Mouse (Mus musculus): ENCODE data around the gene Tmem213. TPM values are rescaled to one million over a fixed set of nuclear protein-coding genes. Genes with fewer than 3 reads are reported as not detected.

Gene Tmem213
- not detected in 2 replicates for total RNA-seq (2014; fragmentation: Nextera tagmentation)
- total RNA-seq (2017), result not detected in 2 replicates

DNA sequence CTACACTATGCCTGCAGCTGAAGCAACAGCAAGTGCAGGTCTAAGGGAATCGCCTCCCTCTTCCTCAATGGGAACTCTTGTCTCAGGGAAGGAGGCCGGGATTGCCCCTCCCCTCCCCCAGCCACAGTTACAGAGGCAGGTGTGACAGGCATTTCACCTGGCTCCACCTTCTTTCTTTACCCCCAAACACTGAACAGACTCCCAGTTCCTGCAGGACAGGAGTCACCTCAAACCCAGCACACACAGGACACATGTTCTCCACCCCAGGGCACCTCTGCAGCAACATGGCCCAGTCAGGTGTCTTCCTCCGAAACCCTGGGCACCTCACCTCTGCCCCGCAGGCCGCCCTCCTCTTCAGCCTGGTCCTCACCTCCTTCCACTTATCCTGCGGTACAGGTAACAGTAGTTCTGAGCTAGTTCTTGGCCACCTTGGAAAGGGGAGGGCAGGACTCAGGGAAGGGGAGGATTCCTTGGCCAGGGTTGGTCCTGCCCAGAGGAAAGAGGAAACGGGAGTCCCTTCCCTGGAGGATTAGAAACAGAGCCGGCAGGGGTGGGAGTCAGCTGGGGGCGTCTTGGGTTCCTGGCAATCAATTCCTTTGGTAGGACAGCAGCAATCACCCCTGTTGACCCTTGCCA is at the start of gene Tmem213:
Tmem213 (plus strand) TSS at position 96 of the 636 bp plus-strand sequence.
- ATAC-seq (replicated peaks; ENCODE audit: low FRiP score, low TSS enrichment, poor library complexity, severe bottlenecking), result no peak

DNA sequence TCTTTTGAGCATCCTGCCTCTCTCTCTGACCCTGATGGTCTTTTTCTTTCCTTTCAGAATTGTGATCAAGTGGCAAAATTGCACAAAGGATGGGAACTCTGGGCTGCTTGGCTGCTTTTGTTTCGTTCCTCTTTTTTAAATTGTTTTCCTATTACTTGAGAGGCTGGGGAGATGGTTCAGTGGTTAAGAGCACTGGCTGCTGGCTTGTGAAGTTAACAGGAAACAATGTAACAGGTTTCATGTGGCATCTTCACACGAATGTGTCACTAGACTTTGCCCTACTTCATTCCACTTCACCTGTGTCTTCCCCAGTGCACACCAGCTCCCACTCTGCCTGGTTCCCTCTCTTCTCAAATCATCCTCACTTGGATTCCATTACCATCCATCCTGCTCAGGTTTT is 44.4 kb upstream of the Tmem213 start:
- no peak for ATAC-seq (replicated peaks; ENCODE audit: low FRiP score, low TSS enrichment, poor library complexity, severe bottlenecking)

DNA sequence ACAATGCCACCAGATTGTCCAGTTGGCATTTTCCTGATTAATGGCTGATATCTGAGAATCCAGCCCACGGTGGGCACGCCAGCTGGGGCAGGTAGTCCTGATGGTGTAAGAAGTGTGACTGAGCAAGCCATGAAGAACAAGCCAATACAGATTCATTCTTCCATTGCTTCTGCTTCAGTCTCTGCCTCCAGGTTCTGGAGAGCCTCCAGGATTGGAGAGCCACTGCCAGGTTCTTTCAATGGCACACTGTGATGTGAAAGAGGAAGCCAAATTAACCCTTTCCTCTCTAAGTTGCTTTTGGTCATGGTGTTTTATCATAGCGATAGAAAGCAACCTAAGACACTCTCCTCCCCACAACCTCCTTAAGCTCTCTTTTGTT is 43.9 kb upstream of the Tmem213 start:
- no peak for ATAC-seq (replicated peaks; ENCODE audit: low FRiP score, low TSS enrichment, poor library complexity, severe bottlenecking)

DNA sequence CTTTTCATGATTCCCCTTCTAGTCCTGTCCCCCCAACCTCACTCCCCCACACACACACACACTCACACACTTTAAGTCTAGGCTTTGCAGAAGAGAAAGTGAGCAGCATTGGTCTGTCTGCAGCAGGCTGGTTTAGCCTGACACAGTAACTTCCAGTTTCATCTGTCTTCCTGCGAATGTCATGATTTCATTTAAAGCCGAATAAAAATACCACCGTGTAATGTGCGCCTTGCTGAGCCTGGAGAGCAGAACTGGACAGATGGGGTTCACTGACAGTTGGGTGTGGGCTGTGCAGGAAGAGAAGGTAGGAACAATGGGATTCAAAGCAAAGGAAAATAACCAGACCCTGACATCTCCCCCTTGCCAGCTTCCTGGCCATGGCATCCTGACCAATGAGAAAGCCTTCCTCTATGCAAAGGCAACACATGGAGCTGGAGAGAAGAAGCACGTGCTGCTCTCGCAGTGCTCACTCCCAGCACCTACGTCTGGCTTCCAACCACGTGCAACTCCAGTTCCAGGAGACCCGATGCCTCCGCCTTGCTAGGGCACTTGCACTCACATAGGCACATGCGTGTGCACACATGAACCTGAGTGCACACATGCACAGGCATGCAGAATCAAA is 43.4 kb upstream of the Tmem213 start:
- 0 out of 2 replicates have a peak, but pooled peaks have one; percentile 34 for ATAC-seq (replicated peaks; ENCODE audit: low FRiP score, low TSS enrichment, poor library complexity, severe bottlenecking)

DNA sequence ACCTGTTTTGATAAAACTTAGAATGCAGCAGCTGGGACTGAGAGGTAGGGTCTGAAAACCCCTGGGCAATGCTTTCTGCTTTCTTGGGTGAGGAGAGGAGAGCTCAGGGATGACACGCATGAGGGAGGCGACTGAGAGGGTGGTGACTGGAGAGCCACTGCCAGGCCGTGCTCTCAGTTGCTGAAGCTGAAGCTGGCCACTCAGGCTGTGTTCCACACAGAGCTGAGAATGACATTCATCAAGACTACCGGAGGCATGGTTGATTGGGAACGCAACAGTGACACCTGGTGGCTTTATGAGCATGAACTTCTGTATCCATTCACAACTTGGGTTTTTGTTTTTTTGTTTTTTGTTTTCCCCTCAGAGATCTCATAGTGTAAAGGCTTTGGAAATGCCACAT is 42.8 kb upstream of the Tmem213 start:
- ATAC-seq (replicated peaks; ENCODE audit: low FRiP score, low TSS enrichment, poor library complexity, severe bottlenecking), result peak; percentile 93

DNA sequence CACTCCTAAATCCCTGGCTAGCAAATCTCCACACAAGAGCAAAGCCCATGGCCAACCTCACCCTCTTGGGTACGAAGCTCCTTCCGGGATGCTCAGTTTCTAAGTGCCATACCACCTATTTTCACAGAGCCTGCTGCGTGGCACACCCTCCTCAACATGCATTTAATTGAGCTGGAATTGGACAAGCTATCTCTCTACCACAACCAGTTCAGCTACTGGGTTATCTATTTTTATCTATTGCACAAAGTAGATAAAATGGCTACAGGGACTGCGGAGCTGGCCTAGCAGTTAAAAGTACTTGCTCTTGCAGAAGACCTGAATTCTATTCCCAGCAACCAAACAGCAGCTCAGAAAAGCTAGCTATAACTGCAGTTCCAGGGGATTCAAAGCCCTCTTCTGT is 37.8 kb upstream of the Tmem213 start:
- ATAC-seq (replicated peaks; ENCODE audit: low FRiP score, low TSS enrichment, poor library complexity, severe bottlenecking), result peak; percentile 77

DNA sequence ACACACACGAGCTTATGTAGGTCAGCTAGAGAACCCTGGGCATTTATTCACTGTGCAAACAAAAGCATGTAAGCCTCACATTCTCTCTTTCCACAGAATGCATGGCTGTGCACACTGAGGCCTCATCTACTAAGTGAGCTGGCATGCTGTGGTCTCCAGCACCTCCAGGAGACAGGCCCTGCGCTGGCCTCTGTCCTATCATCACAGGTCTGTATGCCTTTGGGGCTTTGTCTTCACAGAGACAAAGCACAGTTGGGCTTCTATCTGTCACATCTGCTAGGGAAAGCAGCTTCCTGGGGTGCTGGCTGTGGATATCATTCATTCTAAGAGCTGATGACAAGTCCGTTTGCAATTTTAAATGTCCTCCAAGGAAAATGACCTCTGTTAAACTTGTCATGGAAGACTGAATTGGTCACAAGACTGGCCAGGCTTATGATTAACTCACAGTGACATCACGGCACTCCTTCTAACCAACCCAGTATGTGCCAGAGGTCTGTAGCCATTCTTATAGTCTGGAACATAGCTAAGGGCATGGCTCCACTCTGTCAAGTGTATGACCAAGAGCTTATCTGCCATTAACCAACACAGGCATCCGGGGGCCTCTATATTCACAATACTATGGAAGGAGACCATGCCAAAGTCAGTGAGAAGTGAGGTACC is 36.8 kb upstream of the Tmem213 start:
- ATAC-seq (replicated peaks; ENCODE audit: low FRiP score, low TSS enrichment, poor library complexity, severe bottlenecking), result peak; percentile 70

DNA sequence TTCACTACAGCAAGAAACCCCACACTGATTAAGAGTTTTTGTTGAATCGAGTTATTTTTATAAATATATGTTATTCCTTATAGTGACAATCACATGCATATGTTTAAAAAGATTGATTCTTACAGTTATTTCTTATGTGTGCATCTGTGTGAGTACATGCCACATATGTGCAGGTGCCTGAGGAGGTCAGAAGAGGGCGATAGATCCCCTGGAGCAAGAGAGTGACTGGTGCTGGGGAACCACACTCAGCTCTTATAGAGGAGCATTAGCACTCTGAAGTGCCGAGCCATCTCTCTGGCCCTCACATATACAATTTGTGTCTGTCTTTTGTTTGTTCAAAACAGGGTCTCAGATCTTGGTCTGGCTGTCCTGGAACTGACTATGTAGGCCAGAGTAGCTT is 35.5 kb upstream of the Tmem213 start:
- ATAC-seq (replicated peaks; ENCODE audit: low FRiP score, low TSS enrichment, poor library complexity, severe bottlenecking), result no peak

DNA sequence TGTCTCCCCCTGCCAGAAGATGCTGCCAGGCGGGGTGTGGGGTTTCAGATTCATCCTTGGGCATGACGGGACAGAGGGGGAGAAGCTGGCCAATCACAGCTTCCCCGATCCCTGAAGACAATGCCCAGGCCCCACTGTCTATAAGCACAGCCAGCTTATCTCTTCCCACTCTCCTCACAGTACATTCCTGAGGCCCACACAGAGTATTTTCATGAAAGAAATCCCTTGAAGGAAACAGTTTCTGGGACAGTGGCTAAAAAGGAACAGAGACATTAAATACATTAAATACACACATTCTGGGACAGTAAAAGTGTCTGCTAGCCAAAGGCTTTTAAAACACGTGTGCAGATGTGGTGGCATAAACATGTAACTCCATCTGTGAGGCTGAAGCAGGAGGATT is 28.7 kb upstream of the Tmem213 start:
- no peak for ATAC-seq (replicated peaks; ENCODE audit: low FRiP score, low TSS enrichment, poor library complexity, severe bottlenecking)

DNA sequence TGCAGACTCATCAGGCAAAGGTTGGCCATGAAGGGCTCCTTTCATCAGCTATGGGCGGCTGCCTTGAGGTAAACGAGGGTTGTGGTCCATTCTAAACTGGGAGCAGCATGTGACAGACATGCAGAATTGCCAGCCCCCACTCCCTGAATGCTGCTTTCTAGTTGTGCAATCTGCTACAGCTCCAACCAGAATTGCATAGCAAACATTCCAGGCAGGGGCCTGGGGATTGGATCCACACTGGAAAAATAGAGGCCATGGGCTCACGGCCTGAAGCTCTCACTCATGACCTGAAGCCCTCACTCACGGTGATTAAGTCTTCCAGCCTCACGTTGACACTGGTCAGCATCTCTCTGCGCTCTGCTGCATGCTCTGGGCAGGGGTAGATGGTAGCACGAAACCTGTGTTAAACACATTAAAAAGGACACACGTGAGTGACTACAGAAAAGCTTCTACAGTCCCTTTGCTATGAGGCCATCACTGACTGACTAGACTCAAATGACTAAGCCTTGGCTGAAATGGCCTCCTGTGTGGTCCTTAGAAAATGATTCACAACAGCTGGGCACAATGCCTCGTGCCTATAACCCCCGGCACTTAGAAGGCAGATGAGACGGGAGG is 27.2 kb upstream of the Tmem213 start:
- ATAC-seq (replicated peaks; ENCODE audit: low FRiP score, low TSS enrichment, poor library complexity, severe bottlenecking), result no peak

DNA sequence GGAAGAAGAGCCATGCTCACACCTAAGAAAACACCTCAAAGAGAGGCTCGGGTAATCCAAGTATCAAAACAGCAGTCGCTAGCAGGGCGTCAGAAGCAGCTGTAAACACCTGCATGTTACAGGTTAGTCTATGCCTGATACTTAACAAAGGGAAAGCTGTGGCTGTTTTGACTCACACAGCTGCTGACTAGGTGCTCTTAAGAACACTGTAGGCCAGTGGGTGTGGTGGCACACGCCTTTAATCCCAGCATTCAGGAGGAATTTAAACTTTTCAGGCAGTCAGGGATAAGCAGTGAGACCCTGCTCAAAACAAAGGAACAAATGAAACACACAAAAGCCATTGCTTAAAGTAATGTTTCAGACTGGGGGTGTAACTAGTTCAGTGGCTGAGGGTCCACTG is 25.9 kb upstream of the Tmem213 start:
- ATAC-seq (replicated peaks; ENCODE audit: low FRiP score, low TSS enrichment, poor library complexity, severe bottlenecking), result no peak

DNA sequence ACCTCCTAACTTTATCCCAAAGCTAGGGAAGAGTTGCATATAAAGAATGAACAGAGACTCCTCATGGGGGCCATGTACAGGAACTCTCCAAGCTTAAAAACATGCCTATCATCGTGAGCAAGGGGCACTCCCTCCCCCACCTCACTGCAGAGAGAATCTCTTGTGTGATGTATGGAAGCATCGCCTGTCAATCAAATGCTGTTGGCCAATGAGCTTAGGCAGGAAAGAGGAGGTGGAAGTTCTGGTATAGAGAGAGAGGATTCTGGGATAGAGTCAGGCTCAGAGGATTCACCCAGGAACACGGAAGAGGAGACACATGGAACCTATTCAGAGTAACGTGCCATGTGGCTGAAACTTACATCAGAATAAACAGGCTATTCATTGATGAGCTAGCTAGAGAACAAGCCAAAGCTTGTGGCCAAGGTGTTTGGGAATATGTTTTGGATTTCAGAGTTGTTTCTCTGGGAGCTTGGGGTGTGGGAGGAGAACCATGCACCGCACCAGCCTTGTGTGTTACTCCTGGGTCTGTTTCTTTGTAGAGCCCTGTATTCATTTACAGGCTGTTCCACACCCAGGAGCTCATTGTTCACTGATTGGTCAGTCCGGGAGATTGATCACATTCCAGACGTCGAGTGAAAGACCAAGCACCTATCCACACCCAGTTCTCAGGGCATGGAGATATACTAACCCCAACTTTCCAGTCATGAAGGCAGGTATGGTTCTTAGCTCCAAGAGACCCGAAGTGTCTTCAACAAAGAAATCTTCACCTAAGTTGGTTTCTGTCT is 21.6 kb upstream of the Tmem213 start:
- no peak for ATAC-seq (replicated peaks; ENCODE audit: low FRiP score, low TSS enrichment, poor library complexity, severe bottlenecking)

DNA sequence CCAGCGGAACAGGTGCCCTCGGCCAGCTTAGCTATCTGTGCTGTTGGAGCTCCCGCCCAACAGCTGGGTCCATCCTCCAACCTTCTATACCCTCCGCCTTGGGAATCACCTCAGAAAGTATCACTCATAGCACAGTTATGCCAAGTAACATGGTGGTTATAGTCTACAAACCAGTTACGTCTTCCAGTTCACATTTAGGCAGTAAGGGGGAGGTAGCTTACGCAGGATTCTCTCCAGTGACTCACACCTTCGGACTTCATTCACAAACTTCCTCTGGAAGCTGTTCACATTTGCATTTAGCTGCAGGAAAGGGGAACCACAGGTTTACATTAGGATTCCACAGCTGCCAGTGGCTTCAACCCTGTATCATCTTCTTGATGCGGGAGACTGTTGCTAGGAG is 16.5 kb upstream of the Tmem213 start:
- no peak for ATAC-seq (replicated peaks; ENCODE audit: low FRiP score, low TSS enrichment, poor library complexity, severe bottlenecking)

DNA sequence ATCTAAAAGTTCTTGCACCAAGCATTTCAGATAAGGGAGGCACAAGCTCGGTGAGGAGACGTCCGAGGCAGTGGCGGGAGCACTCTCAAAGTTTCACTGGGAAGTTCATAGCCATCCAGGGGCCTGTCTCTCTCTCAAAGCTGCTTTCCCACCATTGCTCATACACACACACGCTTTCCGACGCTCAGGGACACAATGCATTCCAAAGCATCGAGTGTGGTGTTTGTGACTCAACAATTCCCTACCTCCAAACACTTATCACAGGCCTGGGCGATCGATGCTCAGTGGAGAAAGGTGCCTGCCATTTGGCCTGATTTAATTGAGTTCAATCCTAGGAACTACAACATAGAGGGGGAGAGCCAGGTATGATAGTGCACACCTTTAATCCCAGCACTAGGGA is 14.4 kb upstream of the Tmem213 start:
- no peak for ATAC-seq (replicated peaks; ENCODE audit: low FRiP score, low TSS enrichment, poor library complexity, severe bottlenecking)

DNA sequence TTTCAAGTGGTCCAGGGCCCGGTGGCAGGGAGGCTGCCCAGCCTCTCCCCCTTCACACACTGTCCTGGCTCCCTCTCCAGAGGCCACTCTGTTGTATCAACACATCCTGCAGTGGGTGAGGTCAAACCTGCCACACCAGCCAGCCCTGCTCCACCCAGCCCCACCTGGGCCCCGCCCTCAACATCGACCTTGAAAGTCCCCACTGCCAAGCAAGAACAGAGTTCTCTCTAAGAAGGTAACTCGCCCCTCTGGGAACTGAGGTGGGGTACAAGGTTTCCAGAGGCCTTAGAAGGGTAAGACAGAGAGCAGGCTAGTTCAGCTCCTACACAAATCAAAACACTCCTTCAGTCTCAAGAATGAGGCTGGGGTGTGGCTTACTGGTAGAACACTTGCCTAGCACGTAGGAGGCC is 12.1 kb upstream of the Tmem213 start:
- ATAC-seq (replicated peaks; ENCODE audit: low FRiP score, low TSS enrichment, poor library complexity, severe bottlenecking), result no peak

DNA sequence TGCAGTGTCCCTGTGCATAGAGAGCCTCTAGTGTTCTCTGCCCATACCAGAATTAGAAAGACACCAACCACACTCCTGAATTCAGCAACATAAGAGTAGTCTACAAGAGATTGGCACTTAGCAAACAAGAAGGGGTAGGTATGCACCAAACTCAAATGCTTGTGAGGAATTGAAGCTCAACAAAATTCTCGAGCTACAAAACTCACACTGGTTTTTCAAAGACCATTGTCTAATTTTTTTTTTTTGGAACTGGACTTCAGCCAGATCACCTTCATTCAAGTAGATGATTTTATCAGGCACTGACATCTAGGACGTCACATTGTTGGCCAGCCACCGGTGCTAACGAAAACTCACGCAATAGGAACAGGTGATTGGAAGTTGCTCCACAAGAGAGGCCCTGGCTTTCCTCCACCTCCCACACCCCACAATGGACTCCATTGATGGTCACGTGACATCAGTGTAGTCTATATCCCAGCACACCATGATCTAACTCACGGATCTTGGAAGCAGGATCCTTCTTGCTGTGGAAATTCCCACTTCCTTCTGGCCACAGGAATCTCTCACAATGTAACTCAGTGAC is 6.7 kb upstream of the Tmem213 start:
- ATAC-seq (replicated peaks; ENCODE audit: low FRiP score, low TSS enrichment, poor library complexity, severe bottlenecking), result no peak

DNA sequence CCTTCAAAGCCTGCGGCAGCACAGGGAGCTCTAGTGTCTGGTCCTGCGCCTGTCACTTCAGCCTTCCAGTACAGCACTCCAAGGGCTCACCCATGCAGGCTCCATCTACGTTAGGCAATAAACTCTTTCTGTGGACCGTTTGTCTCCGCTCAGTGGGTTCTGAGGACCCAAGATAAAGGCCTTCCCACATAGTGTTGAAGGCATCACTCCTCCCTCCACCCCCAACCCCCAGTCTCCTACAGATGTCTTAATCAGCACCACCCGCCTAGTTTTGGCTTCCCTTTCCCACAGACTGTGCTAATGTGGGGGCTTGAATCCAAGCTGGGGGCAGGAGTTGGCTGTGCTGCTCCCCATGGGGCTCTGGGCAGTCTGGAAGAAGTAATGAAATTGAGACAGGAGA is 5.3 kb upstream of the Tmem213 start:
- peak; percentile 88 for ATAC-seq (replicated peaks; ENCODE audit: low FRiP score, low TSS enrichment, poor library complexity, severe bottlenecking)

DNA sequence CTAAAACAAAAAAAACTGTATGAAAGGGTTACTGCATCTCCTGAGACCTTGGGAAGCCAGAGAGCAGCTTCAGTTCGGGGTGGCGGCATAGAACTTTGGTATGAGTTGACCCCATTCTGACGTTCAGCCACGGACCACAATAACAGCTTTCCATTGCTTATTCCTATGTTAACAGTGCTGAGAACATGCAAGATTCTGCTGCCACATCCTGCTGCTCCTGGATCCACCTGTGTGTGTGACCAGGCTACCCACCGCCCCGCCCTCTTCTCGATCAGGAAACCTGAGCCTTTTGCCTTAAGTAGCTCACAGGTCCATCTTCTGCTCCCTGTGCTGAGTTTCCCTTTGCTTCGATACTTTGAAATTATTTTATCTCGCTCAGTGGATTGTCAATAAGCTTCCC is 3.1 kb upstream of the Tmem213 start:
- no peak for ATAC-seq (replicated peaks; ENCODE audit: low FRiP score, low TSS enrichment, poor library complexity, severe bottlenecking)

DNA sequence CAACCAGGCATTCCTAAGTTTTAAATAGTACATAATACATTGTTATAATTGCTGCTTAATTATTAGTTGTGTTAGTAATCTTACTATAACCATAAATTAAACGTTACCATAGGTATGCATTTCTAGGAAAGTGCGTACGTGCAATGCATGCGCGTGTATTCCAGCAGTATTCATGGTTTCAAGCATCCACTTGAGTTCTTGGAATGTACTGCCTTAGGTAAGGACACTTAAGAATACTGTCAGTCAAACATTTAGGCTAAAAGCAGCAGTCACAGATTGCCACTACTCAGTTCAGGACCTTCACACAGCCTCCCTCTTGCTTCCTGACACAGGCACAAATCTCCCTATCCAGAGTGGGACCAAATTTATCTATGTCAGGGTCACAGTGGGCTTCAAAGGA is 606 bp upstream of the Tmem213 start:
- no peak for ATAC-seq (replicated peaks; ENCODE audit: low FRiP score, low TSS enrichment, poor library complexity, severe bottlenecking)

DNA sequence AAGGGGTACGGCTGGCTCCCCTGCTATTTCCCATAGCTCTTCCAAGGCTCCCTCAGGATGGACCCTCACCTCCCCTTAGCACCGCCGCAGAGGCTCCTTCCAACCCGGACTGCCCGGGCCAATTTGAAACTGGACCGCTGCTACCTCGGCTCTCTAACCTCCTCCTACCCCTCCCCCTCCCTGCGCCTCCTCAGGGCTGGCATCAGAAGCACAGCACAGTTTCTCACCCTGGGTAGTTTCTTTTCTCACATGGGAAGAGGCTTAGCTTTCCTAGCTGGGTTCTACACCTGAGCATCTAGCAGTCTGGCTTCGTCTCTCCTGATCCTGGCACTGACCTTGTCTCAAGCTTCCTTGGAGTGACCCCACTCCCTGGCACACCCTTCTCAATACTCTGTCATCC is 816 bp downstream of the Tmem213 start:
- no peak for ATAC-seq (replicated peaks; ENCODE audit: low FRiP score, low TSS enrichment, poor library complexity, severe bottlenecking)
